Mouse (Mus musculus) adrenal gland, postnatal 14 days (tissue): ENCODE results near the gene Aff3. TPM values are rescaled to one million over a fixed set of nuclear protein-coding genes. Genes with fewer than 3 reads are reported as not detected.
A peak's percentile ranks its signal among the peaks of the same experiment; 100 is the strongest.

Experiments used
- DNase-seq: peaks from one replicate; pipeline ENCODE4 v3.0.0; 2021; ENCODE audit warnings: mixed read lengths
- total RNA-seq: library from RNA; stranded (reverse); gene quantifications from 2 replicates; pipeline ENCODE4 v1.2.3, GENCODE M21; 2021

The Aff3 gene
- total RNA-seq, 1 experiment from 2014 or later: 6.2 TPM

DNA sequence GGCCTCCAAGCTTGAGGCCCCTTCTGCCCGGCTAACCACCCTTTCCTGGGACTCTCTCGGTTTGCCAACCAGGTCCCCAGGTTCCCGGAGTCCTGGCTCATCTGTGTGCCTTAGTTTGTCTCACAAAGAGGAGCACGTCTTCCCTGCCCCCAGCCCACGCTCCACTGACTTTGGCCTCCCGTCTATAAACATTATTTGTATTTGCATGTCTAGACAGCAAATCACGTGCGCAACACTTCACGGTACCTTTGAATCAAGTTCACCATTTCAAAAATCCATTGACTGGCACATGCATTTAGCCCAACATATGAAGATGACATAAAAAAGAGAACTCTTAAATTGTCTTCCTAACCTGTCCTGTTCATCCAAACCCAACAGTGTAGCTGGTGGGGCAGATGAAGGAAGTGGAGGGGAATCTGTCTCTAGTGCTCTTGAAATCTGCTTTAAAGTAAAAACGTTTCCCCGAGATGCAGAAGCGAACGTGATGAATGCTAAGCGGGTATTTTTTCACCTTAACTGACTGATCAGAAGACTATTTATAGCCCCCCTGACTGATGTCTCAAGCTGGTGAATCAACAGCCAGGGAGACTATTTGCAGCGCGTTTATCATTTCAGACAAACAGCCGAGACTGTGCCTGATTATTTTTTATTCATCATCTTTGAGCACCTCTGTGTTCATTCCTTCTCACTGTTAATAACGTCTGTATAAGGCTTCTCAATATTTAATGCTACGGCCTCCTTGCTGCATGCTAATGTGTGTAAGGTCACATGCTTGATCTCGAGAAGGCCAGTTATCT is 396.3 kb downstream of the Aff3 start:
- DNase-seq: no peak

DNA sequence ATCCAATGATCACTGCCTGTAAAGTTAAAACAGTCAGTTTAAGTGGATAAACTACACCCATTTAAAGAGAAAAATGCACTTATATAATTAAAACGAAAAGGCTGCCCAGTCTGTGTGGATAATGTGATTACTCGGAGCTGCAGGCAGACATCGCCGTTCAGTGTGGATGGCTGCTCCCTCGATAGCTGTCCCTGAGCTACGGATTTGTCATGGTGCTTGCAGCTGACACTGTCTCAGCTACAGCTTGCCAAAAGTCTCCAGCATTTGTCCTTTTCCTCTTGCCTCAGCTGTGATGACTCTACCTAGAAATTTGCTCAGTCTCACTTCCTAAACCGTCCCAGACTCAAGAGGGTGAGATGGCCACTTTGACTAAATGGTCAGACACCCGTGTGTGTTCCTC is 401.5 kb downstream of the Aff3 start:
- DNase-seq: peak; percentile 29

DNA sequence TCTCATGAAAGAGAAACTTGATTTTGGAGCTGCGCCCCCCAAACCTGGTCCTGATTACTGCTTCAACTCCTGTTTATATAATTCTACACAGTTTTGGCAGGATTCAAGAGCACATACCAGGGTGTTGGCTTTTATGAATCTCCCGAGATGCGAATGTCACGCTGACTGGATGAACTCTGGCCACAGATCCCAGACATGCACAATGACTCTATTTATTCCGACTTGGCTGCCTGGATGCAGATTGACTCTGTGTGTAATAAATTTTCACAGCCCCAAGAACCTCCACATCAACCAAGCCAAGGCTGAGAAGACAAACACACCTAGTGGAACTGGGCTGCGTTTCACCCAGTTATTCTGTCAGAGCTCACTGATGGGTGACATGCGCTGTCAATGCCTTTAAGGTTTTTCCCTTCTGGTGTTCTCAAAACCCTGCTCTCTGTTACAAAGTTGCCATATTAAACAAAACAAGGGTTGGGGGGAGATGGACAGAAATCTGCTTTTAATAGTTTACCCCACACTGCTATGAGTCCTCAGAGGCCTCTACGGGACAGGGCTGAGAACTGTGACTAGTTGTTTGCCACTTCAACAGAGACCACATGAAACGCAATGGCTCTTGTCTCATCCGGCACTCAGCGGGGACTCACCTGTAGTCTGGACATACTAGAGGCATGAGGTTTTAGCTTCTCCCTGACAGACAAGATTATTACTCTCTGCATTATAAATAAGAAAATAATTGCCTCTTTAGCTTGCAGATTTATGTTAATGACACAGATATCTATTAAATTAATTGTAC is 402.2 kb downstream of the Aff3 start:
- peak; percentile 35 for DNase-seq

- DNase-seq: no peak
Observed at GRCm38 (mm10) chr1:38261076-38261475, 403.7 kb downstream of the Aff3 start.

- no peak for DNase-seq
Observed at GRCm38 (mm10) chr1:38259541-38260338, 405.0 kb downstream of the Aff3 start.

DNA sequence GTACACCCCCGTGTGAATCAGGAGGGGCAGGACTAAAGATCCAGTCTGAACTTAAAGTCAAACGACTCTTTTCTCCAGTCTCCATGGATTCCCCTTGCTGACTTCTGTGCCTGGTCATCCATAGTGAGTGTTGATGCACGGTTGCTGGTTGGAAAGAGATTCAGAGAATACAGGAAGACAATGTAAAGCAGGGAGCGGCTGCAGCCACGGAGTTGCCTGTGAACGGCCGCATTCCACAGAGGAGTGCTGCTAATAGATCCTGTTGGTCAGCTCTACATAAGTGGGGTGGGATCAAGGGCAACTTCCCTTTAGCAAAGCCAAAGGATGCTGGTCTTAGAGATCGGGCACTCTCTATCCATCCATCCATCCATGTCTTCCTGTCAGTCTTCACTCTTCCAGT is 410.3 kb downstream of the Aff3 start:
- no peak for DNase-seq

- DNase-seq: peak; percentile 62
Observed at GRCm38 (mm10) chr1:38252766-38253079, 412.0 kb downstream of the Aff3 start.

- no peak for DNase-seq
Observed at GRCm38 (mm10) chr1:38252031-38252765, 412.6 kb downstream of the Aff3 start.

GRCm38 (mm10) chr1:38251448-38251847 is 413.3 kb downstream of the Aff3 start:
- DNase-seq: no peak

DNA sequence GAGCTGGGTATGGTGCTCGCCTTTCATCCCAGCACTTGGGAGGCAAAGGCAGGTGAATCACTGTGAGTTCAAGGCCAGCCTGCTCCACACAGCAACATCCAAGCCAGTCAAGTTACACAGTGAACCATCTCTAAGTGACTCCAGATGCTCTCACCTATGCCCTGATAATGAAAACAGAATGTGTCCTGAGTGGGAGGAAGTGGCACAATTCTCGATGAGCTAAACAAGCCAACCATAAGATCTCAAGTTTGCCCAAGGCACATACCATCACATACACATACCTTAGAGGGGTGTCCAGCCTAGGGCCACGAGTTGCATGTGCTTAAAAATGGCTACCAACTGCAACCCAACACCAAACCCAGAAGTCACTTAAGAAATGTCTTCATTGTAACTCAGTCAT is 414.5 kb downstream of the Aff3 start:
- no peak for DNase-seq

DNA sequence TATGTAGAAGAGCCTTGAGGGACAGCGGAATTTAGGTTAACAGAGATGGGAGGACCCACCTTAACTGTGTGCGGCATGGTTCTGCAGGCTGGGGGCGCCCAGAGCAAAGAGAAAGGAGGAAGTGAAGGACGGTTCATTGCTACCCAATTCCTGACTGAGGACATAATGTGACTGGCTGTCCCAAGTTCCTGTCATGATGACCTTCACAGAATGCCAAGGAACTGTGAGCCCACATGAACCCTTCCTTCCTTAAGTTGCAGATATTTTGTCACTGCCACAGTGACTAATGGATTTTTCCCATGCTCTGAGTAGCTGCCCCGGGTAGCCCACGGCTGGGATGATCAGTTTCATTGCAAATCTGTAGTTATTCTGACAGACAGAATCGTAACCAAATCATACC is 415.2 kb downstream of the Aff3 start:
- peak; percentile 41 for DNase-seq

DNA sequence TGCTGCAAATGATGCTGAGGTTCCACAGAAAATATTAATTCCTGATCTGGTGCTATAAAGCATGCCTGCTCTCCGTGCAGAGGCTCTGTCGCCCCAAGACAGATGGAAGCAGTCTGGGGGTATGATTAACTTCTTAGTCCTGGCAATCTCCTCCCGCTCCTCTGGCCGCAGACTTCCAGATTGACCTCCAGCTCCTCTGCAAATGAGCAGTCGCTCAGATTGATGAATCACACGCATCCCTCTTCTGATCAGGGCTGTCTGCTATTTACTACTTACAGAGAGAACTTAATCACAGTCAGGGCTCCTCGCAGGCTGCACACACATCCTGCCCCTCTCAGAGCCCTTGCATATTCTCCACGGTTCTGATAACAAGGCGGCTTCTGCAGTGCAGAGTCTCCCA is 416.7 kb downstream of the Aff3 start:
- DNase-seq: peak; percentile 63

- DNase-seq: peak; percentile 84
Observed at GRCm38 (mm10) chr1:38242559-38242958, 422.2 kb downstream of the Aff3 start.

DNA sequence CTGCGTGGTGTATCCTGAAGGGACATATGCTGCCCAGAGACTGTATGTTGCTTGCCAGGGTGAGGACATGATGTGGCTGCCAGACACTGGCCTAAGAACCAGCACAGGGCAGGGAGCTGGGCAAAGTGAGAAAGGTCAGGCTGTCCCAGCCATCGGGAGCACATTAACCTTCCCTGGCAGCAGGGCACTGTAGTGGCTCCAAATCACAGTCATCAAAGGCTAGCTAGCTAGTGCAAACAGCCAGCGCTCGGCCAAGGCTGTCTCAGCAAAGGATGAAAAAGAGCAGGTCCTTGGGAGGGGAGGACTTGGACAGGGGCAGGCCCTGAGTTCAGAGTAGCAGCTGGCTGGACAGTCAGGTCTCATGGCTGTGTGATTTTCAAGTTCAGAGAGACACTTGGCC is 423.0 kb downstream of the Aff3 start:
- peak; percentile 86 for DNase-seq

GRCm38 (mm10) chr1:38241221-38241666 is 423.5 kb downstream of the Aff3 start:
- peak; percentile 47 for DNase-seq

GRCm38 (mm10) chr1:38240438-38241220 is 424.1 kb downstream of the Aff3 start:
- DNase-seq: no peak

DNA sequence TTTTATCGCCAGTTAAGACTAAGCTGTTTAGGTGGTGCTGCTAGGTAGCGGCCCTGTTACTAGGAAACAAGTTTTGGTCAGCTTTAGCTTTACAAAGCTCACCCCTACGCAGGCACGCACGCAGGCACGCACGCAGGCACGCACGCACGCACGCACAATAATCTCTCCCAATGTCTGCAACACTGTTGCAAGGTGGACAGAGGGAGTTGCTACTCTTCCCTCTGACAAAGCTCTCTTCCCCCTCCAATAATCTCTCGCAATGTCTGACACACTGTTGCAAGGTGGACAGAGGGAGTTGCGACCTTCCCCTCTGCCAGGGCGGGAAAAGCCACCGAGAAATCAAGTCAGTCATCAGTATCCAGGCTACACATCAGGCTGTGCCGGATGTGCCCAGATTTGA is 425.2 kb downstream of the Aff3 start:
- no peak for DNase-seq

DNA sequence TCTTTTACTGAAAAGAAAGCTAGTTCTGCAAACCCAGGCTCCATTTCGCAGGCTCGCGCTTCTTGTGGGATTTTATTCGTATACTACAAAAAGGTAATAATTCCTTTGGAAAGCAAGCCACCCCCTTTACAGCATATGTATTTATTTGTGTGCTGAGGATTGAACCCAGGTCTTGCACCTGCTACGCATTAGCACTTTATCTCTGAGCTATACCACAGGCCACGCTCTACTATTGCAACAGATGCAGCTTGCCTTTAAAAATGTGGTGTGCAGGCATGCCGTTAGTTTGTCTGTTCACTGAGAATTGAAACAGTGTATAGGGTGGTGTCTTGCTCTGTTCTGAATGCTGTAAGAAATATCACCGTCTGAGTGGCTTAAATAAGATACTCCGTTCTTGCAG is 426.9 kb downstream of the Aff3 start:
- no peak for DNase-seq

DNA sequence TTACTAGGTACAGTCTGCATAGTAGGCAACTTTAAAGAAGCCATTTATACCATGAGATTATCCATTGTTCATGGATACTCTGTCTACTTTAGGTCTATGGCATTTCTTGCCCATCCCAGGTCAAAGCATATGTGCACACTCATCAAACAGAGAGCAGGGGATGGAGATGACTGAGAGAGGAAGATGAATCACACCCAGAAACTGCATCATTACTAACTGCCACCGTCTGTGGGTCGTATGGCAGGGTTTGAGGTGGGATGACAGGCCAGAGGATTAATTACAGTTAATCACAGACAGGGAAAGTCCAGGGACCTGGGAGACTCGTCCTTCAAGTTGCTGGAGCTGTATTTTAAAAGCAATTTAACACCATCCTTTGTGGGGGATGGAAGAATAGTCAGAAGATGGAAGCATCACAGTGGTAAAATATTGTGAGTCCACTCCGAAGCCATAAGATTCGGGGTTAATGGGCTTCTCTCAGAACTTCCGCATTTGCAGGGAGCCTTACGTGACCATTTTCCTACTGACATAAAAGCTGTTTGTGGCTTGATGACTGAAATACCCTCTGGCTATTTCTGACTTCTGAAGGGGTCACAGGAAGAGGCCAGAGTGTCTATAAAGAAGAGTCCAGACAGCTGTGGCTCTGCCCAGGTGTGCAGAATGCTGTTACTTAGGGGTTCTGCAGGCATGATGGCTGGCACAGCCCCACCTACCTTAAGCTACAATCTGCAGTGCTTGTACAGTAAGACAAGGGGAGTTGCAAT is 427.5 kb downstream of the Aff3 start:
- no peak for DNase-seq

- no peak for DNase-seq
Observed at GRCm38 (mm10) chr1:38233121-38233520, 431.6 kb downstream of the Aff3 start.

- no peak for DNase-seq
Observed at GRCm38 (mm10) chr1:38230041-38230440, 434.7 kb downstream of the Aff3 start.
